Mouse (Mus musculus): ENCODE data around the gene Rtraf. TPM values are rescaled to one million over a fixed set of nuclear protein-coding genes. Genes with fewer than 3 reads are reported as not detected.

The Rtraf gene
- polyA plus RNA-seq (2015; fragmentation: Nextera tagmentation; extraction: Ambion mirVana), result 162 and 185 TPM in 2 replicates

DNA sequence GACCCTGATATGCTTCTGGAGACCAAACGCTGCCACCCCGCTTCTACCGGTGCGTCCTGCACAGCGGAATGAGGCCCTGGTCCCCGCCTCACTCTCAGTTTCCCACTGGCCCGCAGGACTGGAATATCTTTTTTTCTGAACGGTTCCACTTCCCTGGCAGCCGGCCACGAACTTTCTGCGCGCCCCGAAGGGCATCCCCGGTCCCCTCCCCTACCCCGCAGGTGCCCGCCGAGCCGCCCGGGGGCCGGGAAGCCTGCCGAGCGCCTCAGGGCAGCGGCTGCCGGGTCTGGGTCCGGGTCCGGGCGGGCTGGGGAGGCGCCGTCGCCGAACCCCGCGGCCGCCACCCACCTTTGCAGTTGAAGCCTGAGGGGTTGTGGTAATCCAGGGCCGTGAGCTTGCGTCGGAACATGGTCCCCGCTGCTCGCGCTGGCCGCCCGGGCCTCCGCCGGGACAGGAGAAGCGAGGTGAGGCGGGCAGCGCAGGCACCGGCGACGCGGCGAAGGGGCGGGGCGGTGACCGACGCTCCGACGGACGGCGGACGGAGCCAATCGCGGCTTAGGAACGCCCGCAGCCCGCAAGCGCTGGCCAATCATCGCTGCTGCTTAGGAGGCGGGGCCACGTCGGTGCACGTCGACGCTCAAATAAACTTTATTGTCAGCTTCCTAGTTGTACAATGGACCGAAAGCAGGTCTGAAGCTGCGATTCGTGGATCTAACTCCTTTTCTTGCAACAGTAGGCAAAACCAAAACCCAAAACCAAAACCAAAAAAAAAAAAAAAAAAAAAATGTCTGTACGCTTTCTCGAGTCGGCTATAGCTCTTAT is at the start of gene Rtraf:
Gene Rtraf, minus strand, starts transcription at position 504 of the 822 bp plus-strand sequence.

Other genes with a start within 250 kb of the Rtraf start
- gene Gm2237, start 238.7 kb downstream of the Rtraf start, polyA plus RNA-seq (2015; fragmentation: Nextera tagmentation; extraction: Ambion mirVana), result 1.5 and 1.6 TPM in 2 replicates
- not detected in 2 replicates for gene Gm5458, start 221.2 kb downstream of the Rtraf start, polyA plus RNA-seq (2015; fragmentation: Nextera tagmentation; extraction: Ambion mirVana)
- 36.4 and 41.0 TPM in 2 replicates for gene Nid2, start 72.6 kb downstream of the Rtraf start, polyA plus RNA-seq (2015; fragmentation: Nextera tagmentation; extraction: Ambion mirVana)
- 20.8 and 24.3 TPM in 2 replicates for gene Gng2, start 153.8 kb upstream of the Rtraf start, polyA plus RNA-seq (2015; fragmentation: Nextera tagmentation; extraction: Ambion mirVana)